Mouse (Mus musculus): Measurements from ENCODE around the gene Dnajb5. TPM values are rescaled to one million over a fixed set of nuclear protein-coding genes. Genes with fewer than 3 reads are reported as not detected.

Gene Dnajb5
- polyA plus RNA-seq, 1 experiment: not detected

- Histone ChIP-seq H3K4me1 (ENCODE audit: control insufficient read depth) (peaks cover 6% of the 10 kb centered on the region), H3K36me3 (ENCODE audit: control insufficient read depth) (no peaks in the 10 kb centered on the region), H3K9me3 (ENCODE audit: control insufficient read depth, low read length) (no peaks in the 10 kb centered on the region), H3K4me3 (replicated peaks) (no peak overlapping the region), H3K27me3 (ENCODE audit: control insufficient read depth) (peaks cover 17% of the 10 kb centered on the region)
- no peak for TF ChIP-seq TAL1 (IDR thresholded peaks at IDR 0.05; ENCODE audit: low read length)
- TF ChIP-seq GATA1 (IDR thresholded peaks at IDR 0.05; ENCODE audit: low read length): no peak
Observed at GRCm38 (mm10) chr4:42932229-42932969, 17.2 kb upstream of the Dnajb5 start.

- H3K9me3 ChIP-seq (ENCODE audit: control insufficient read depth, low read length): no peaks in the 10 kb centered on the region
- no peaks in the 10 kb centered on the region for H3K36me3 ChIP-seq (ENCODE audit: control insufficient read depth)
- H3K27me3 ChIP-seq (ENCODE audit: control insufficient read depth): peaks cover 25% of the 10 kb centered on the region
- peaks cover 6% of the 10 kb centered on the region for H3K4me1 ChIP-seq (ENCODE audit: control insufficient read depth)
- H3K4me3 ChIP-seq (replicated peaks): no peak overlapping the region
- TF ChIP-seq TAL1 (IDR thresholded peaks at IDR 0.05; ENCODE audit: low read length) (no peak), GATA1 (IDR thresholded peaks at IDR 0.05; ENCODE audit: low read length) (no peak)
Observed at GRCm38 (mm10) chr4:42933630-42934029, 16.0 kb upstream of the Dnajb5 start.

- TF ChIP-seq TAL1 (IDR thresholded peaks at IDR 0.05; ENCODE audit: low read length) (no peak), GATA1 (IDR thresholded peaks at IDR 0.05; ENCODE audit: low read length) (no peak)
- Histone ChIP-seq H3K36me3 (ENCODE audit: control insufficient read depth) (no peaks in the 10 kb centered on the region), H3K27me3 (ENCODE audit: control insufficient read depth) (peaks cover 8% of the 10 kb centered on the region), H3K4me1 (ENCODE audit: control insufficient read depth) (no peaks in the 10 kb centered on the region), H3K9me3 (ENCODE audit: control insufficient read depth, low read length) (no peaks in the 10 kb centered on the region), H3K4me3 (replicated peaks) (no peak overlapping the region)
Observed at GRCm38 (mm10) chr4:42941396-42941795, 8.2 kb upstream of the Dnajb5 start.

GRCm38 (mm10) chr4:42943341-42943740, 6.3 kb upstream of the Dnajb5 start:
- TF ChIP-seq TAL1 (IDR thresholded peaks at IDR 0.05; ENCODE audit: low read length): no peak
- no peak for TF ChIP-seq GATA1 (IDR thresholded peaks at IDR 0.05; ENCODE audit: low read length)
- Histone ChIP-seq H3K9me3 (ENCODE audit: control insufficient read depth, low read length) (no peaks in the 10 kb centered on the region), H3K4me3 (replicated peaks) (no peak overlapping the region), H3K36me3 (ENCODE audit: control insufficient read depth) (no peaks in the 10 kb centered on the region), H3K27me3 (ENCODE audit: control insufficient read depth) (peaks cover 17% of the 10 kb centered on the region), H3K4me1 (ENCODE audit: control insufficient read depth) (no peaks in the 10 kb centered on the region)

- Histone ChIP-seq H3K9me3 (ENCODE audit: control insufficient read depth, low read length) (no peaks in the 10 kb centered on the region), H3K4me3 (replicated peaks) (no peak overlapping the region), H3K27me3 (ENCODE audit: control insufficient read depth) (peaks cover 24% of the 10 kb centered on the region), H3K4me1 (ENCODE audit: control insufficient read depth) (no peaks in the 10 kb centered on the region; the same call in 1 of the 2 replicates), H3K36me3 (ENCODE audit: control insufficient read depth) (no peaks in the 10 kb centered on the region)
- TF ChIP-seq TAL1 (IDR thresholded peaks at IDR 0.05; ENCODE audit: low read length) (no peak), GATA1 (IDR thresholded peaks at IDR 0.05; ENCODE audit: low read length) (no peak)
Observed at GRCm38 (mm10) chr4:42944185-42944584, 5.4 kb upstream of the Dnajb5 start.

- peaks cover 8% of the 10 kb centered on the region for H3K4me1 ChIP-seq (ENCODE audit: control insufficient read depth)
- no peaks in the 10 kb centered on the region for H3K9me3 ChIP-seq (ENCODE audit: control insufficient read depth, low read length)
- no peaks in the 10 kb centered on the region for H3K36me3 ChIP-seq (ENCODE audit: control insufficient read depth)
- H3K27me3 ChIP-seq (ENCODE audit: control insufficient read depth): peaks cover 32% of the 10 kb centered on the region
- H3K4me3 ChIP-seq (replicated peaks): no peak overlapping the region
- no peak for TF ChIP-seq TAL1 (IDR thresholded peaks at IDR 0.05; ENCODE audit: low read length)
- no peak for TF ChIP-seq GATA1 (IDR thresholded peaks at IDR 0.05; ENCODE audit: low read length)
Observed at GRCm38 (mm10) chr4:42945043-42945442, 4.6 kb upstream of the Dnajb5 start.

GRCm38 (mm10) chr4:42945445-42945844, 4.2 kb upstream of the Dnajb5 start:
- no peaks in the 10 kb centered on the region for H3K9me3 ChIP-seq (ENCODE audit: control insufficient read depth, low read length)
- no peak overlapping the region for H3K4me3 ChIP-seq (replicated peaks)
- H3K4me1 ChIP-seq (ENCODE audit: control insufficient read depth): peaks cover 12% of the 10 kb centered on the region
- H3K27me3 ChIP-seq (ENCODE audit: control insufficient read depth): peaks cover 36% of the 10 kb centered on the region
- TF ChIP-seq GATA1 (IDR thresholded peaks at IDR 0.05; ENCODE audit: low read length) (no peak), TAL1 (IDR thresholded peaks at IDR 0.05; ENCODE audit: low read length) (no peak)
- H3K36me3 ChIP-seq (ENCODE audit: control insufficient read depth): no peaks in the 10 kb centered on the region

GRCm38 (mm10) chr4:42945952-42946351, 3.7 kb upstream of the Dnajb5 start:
- H3K4me1 ChIP-seq (ENCODE audit: control insufficient read depth): peaks cover 12% of the 10 kb centered on the region
- peaks cover 41% of the 10 kb centered on the region for H3K27me3 ChIP-seq (ENCODE audit: control insufficient read depth)
- no peaks in the 10 kb centered on the region for H3K36me3 ChIP-seq (ENCODE audit: control insufficient read depth)
- TF ChIP-seq GATA1 (IDR thresholded peaks at IDR 0.05; ENCODE audit: low read length) (no peak), TAL1 (IDR thresholded peaks at IDR 0.05; ENCODE audit: low read length) (no peak)
- H3K9me3 ChIP-seq (ENCODE audit: control insufficient read depth, low read length): no peaks in the 10 kb centered on the region
- H3K4me3 ChIP-seq (replicated peaks): no peak overlapping the region

- no peak for TF ChIP-seq TAL1 (IDR thresholded peaks at IDR 0.05; ENCODE audit: low read length)
- TF ChIP-seq GATA1 (IDR thresholded peaks at IDR 0.05; ENCODE audit: low read length): no peak
- Histone ChIP-seq H3K27me3 (ENCODE audit: control insufficient read depth) (peaks cover 50% of the 10 kb centered on the region), H3K4me3 (replicated peaks) (no peak overlapping the region), H3K36me3 (ENCODE audit: control insufficient read depth) (no peaks in the 10 kb centered on the region), H3K9me3 (ENCODE audit: control insufficient read depth, low read length) (no peaks in the 10 kb centered on the region), H3K4me1 (ENCODE audit: control insufficient read depth) (peaks cover 12% of the 10 kb centered on the region)
Observed at GRCm38 (mm10) chr4:42946733-42947290, 2.8 kb upstream of the Dnajb5 start.

All from erythroblast, embryonic 14.5 days (primary cell).